Mouse (Mus musculus) spleen, adult 2 months (tissue): ENCODE measurements around the gene Cdh15. TPM values are rescaled to one million over a fixed set of nuclear protein-coding genes. Genes with fewer than 3 reads are reported as not detected.

Experiments
- DNase-seq, 2 experiments: peaks; one replicate each; pipeline versions ENCODE4 v3.0.0 to v3.0.0-alpha.2; 2012 to 2021; ENCODE audit warnings: low spot score in 2 of 2, low read depth in 1 of 2
- H3K27ac ChIP-seq: fragments of 200-500 bp; 2 replicates; pipeline ENCODE4 v1.5.1; 2012; ENCODE audit warnings: low read length, inconsistent platforms; ENCODE audit not compliant: insufficient read depth
- H3K27me3 ChIP-seq: fragments of 200-500 bp; 2 replicates; pipeline ENCODE4 v1.6.1; 2012; ENCODE audit warnings: mild to moderate bottlenecking, moderate library complexity, low read length, inconsistent platforms; ENCODE audit not compliant: control insufficient read depth, insufficient read depth
- H3K36me3 ChIP-seq: fragments of 200-500 bp; 2 replicates; pipeline ENCODE4 v1.6.1; 2012; ENCODE audit warnings: mild to moderate bottlenecking, low read length, inconsistent platforms; ENCODE audit not compliant: control insufficient read depth, insufficient read depth
- H3K4me1 ChIP-seq: fragments of 200-500 bp; 2 replicates; pipeline ENCODE4 v1.6.1; 2011; ENCODE audit warnings: inconsistent platforms; ENCODE audit not compliant: control insufficient read depth, insufficient read depth, insufficient read length
- H3K4me3 ChIP-seq: fragments of 200-500 bp; 2 replicates; pipeline ENCODE4 v1.5.1; 2011; ENCODE audit warnings: mild to moderate bottlenecking, inconsistent platforms; ENCODE audit not compliant: insufficient read depth, insufficient read length; ENCODE audit errors: extremely low read depth
- CTCF ChIP-seq: fragments of 200-500 bp; IDR thresholded peaks from 2 replicates; pipeline ENCODE4 v1.5.1; 2011; ENCODE audit warnings: mild to moderate bottlenecking, inconsistent platforms; ENCODE audit not compliant: insufficient read depth, insufficient read length, insufficient replicate concordance; ENCODE audit errors: extremely low read depth
- POLR2A ChIP-seq: fragments of 200-500 bp; IDR thresholded peaks from 2 replicates; pipeline ENCODE4 v1.6.1; 2011; ENCODE audit warnings: low read depth, low read length, inconsistent platforms
- WGBS: fragments of 180-500 bp; shearing (Covaris S2); methylation state at CpG from one replicate; pipeline ENCODE4 v1.1.7; 2018; 5-methylcytosine and 5-hydroxymethylcytosine counted together
- polyA plus RNA-seq: library from polyadenylated mRNA; depleted of rRNA; stranded (reverse); fragments of >200 nt; gene quantifications from 2 replicates; pipeline ENCODE4 v1.2.3, GENCODE M21; 2012

Cdh15 gene
- polyA plus RNA-seq, 1 experiment = not detected

GRCm38 (mm10) chr8:122875186-122875585, 27.4 kb downstream of the Cdh15 start:
- DNase-seq = no peak
- no peak for TF ChIP-seq CTCF
- no peak for TF ChIP-seq POLR2A
- WGBS = 93% methylated on average over 5 of the region's 5 CpGs
- Histone ChIP-seq H3K4me3 (no peak overlapping the region), H3K4me1 (peaks cover 10% of the 10 kb centered on the region; the same call in 1 of the 2 replicates), H3K27ac (no peak overlapping the region), H3K36me3 (no peaks in the 10 kb centered on the region), H3K27me3 (no peaks in the 10 kb centered on the region)

- Histone ChIP-seq H3K4me3 (no peak overlapping the region), H3K4me1 (peaks cover 4% of the 10 kb centered on the region; the same call in 1 of the 2 replicates), H3K27ac (no peak overlapping the region), H3K36me3 (peaks cover 5% of the 10 kb centered on the region), H3K27me3 (no peaks in the 10 kb centered on the region)
- no peak for DNase-seq
- no peak for TF ChIP-seq CTCF
- no peak for TF ChIP-seq POLR2A
- WGBS = 83% methylated on average over 3 of the region's 3 CpGs
Observed at GRCm38 (mm10) chr8:122878231-122878630, 30.5 kb downstream of the Cdh15 start.

- no peak overlapping the region for H3K27ac ChIP-seq
- TF ChIP-seq CTCF (no peak), POLR2A (no peak)
- DNase-seq = no peak
- 74% methylated on average over 3 of the region's 3 CpGs for WGBS
- no peaks in the 10 kb centered on the region for H3K4me1 ChIP-seq
- H3K27me3 ChIP-seq = no peaks in the 10 kb centered on the region
- no peak overlapping the region for H3K4me3 ChIP-seq
- H3K36me3 ChIP-seq = peaks cover 22% of the 10 kb centered on the region
Observed at GRCm38 (mm10) chr8:122880302-122880701, 32.5 kb downstream of the Cdh15 start.

- Histone ChIP-seq H3K27ac (no peak overlapping the region), H3K4me3 (no peak overlapping the region), H3K4me1 (no peaks in the 10 kb centered on the region), H3K36me3 (peaks cover 51% of the 10 kb centered on the region), H3K27me3 (no peaks in the 10 kb centered on the region)
- DNase-seq = no peak
- TF ChIP-seq POLR2A (no peak), CTCF (no peak)
- 94% methylated on average over 10 of the region's 10 CpGs for WGBS
Observed at GRCm38 (mm10) chr8:122883671-122884070, 35.9 kb downstream of the Cdh15 start.

- peaks cover 85% of the 10 kb centered on the region for H3K36me3 ChIP-seq
Observed at GRCm38 (mm10) chr8:122891440-122891839, 43.7 kb downstream of the Cdh15 start.

GRCm38 (mm10) chr8:122893451-122893850, 45.7 kb downstream of the Cdh15 start:
- no peak for DNase-seq
- Histone ChIP-seq H3K4me1 (no peaks in the 10 kb centered on the region), H3K4me3 (no peak overlapping the region), H3K36me3 (peaks cover 81% of the 10 kb centered on the region), H3K27me3 (no peaks in the 10 kb centered on the region), H3K27ac (no peak overlapping the region)
- WGBS = 91% methylated on average over 12 of the region's 12 CpGs
- TF ChIP-seq POLR2A (no peak), CTCF (no peak)

More at GRCm38 (mm10) chr8:122891440-122891839, 43.7 kb downstream of the Cdh15 start:
- H3K27me3 ChIP-seq = no peaks in the 10 kb centered on the region
- no peaks in the 10 kb centered on the region for H3K4me1 ChIP-seq
- no peak for DNase-seq
- no peak overlapping the region for H3K4me3 ChIP-seq
- H3K27ac ChIP-seq = no peak overlapping the region
- WGBS = 91% methylated on average over 12 of the region's 12 CpGs
- TF ChIP-seq CTCF (no peak), POLR2A (no peak)

GRCm38 (mm10) chr8:122896317-122896716, 48.6 kb downstream of the Cdh15 start:
- Histone ChIP-seq H3K4me3 (no peak overlapping the region), H3K4me1 (no peaks in the 10 kb centered on the region), H3K36me3 (peaks cover 70% of the 10 kb centered on the region), H3K27ac (no peak overlapping the region), H3K27me3 (no peaks in the 10 kb centered on the region)
- 95% methylated on average over 11 of the region's 11 CpGs for WGBS
- no peak for DNase-seq
- TF ChIP-seq CTCF (no peak), POLR2A (no peak)
